Mouse (Mus musculus): ENCODE results near the gene Rbm19. TPM values are rescaled to one million over a fixed set of nuclear protein-coding genes. Genes with fewer than 3 reads are reported as not detected.
A peak's percentile ranks its signal among the peaks of the same experiment; 100 is the strongest.

Rbm19 gene
- polyA plus RNA-seq, 1 experiment from 2014 or later: 20.2 TPM

DNA sequence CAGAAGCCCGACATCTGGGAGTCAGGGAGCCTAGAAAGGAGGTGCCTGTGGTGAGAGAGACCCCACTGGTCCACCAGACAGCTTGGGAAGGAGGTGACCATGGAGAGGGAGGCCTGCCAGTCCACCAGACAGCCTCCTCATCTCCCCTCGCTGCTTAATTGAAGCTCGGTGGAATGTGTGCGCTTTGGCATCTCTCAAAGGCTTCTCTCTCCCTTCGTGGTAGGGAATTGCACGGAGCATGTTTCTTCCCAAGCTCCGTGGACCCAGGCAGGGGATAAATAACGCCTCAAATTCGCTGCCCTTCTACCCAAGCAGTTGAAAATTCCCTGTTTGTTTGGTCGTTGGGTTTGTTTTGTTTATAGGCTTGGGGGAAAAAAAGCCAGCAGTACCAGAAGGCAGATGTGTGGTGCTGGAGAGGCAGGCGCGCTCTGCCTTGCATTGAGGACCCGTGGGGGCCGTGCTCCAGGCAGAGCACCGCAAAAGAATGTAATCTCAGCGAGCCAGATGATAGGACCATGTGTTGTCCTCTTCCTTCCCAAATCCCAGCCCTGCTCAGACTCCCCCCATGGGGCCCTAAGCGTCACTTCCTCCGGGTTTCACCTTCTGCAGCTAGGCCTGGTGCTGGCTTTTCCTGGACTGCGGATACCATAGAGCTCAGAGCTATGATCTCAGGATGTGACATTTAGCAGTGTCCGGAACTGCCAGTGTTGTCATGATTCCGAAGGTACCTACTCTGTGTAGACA lies 40.1 kb downstream of the Rbm19 start:
- 45% methylated on average over 21 of the region's 21 CpGs for WGBS
- ATAC-seq (ENCODE audit: low FRiP score): 0 out of 2 replicates have a peak, but pooled peaks have one; percentile 49
- Histone ChIP-seq H3K4me1 (replicated peaks; ENCODE audit: control insufficient read depth, insufficient read depth, low read length) (peaks cover 21% of the 10 kb centered on the region), H3K27ac (peak overlapping the region; percentile 72), H3K36me3 (replicated peaks; ENCODE audit: control insufficient read depth, insufficient read depth) (no peaks in the 10 kb centered on the region), H3K27me3 (ENCODE audit: control insufficient read depth, insufficient read depth, low read length) (no peaks in the 10 kb centered on the region), H3K9me3 (ENCODE audit: control insufficient read depth, low read length) (no peaks in the 10 kb centered on the region), H3K4me2 (replicated peaks) (peak overlapping the region; percentile 12; the same call in 1 of the 2 replicates), H3K4me3 (replicated peaks; ENCODE audit: low read length) (no peak overlapping the region), H3K9ac (peak overlapping the region; percentile 31)
- DNase-seq (ENCODE audit: low spot score): no peak

DNA sequence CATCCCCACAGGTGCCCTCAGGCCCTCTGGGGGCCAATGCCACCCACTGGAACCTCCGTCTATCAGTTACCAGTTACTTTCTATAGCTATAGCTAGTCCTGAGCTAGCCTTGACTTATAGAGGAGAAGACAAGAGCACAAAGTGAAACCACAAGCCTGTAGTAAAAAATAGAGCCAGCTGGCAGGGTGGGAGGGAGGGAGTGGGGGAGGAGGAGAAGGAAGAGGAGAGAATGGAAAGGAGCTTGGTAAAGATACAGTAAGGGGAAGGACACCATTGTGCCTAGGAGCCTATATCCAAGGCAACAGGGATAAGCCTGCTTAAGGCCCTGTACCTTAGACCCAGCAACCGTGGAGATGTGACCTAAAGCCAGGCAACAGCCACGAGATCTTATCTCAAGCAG lies 40.9 kb downstream of the Rbm19 start:
- H3K36me3 ChIP-seq (replicated peaks; ENCODE audit: control insufficient read depth, insufficient read depth): no peaks in the 10 kb centered on the region
- no peak overlapping the region for H3K4me3 ChIP-seq (replicated peaks; ENCODE audit: low read length)
- no peak for DNase-seq (ENCODE audit: low spot score)
- H3K27me3 ChIP-seq (ENCODE audit: control insufficient read depth, insufficient read depth, low read length): no peaks in the 10 kb centered on the region
- ATAC-seq (ENCODE audit: low FRiP score): no peak
- whole genome bisulfite sequencing: 76% methylated on average over 3 of the region's 3 CpGs
- no peak overlapping the region for H3K9ac ChIP-seq
- peak overlapping the region; percentile 72 for H3K27ac ChIP-seq
- H3K9me3 ChIP-seq (ENCODE audit: control insufficient read depth, low read length): no peaks in the 10 kb centered on the region
- H3K4me2 ChIP-seq (replicated peaks): no peak overlapping the region
- peaks cover 21% of the 10 kb centered on the region for H3K4me1 ChIP-seq (replicated peaks; ENCODE audit: control insufficient read depth, insufficient read depth, low read length)

GRCm38 (mm10) chr5:120158476-120158875 lies 42.2 kb downstream of the Rbm19 start:
- WGBS: 72% methylated on average over 2 of the region's 2 CpGs
- no peak for ATAC-seq (ENCODE audit: low FRiP score)
- no peaks in the 10 kb centered on the region for H3K9me3 ChIP-seq (ENCODE audit: control insufficient read depth, low read length)
- DNase-seq (ENCODE audit: low spot score): no peak
- H3K9ac ChIP-seq: no peak overlapping the region
- H3K4me3 ChIP-seq (replicated peaks; ENCODE audit: low read length): no peak overlapping the region
- no peaks in the 10 kb centered on the region for H3K27me3 ChIP-seq (ENCODE audit: control insufficient read depth, insufficient read depth, low read length)
- H3K4me1 ChIP-seq (replicated peaks; ENCODE audit: control insufficient read depth, insufficient read depth, low read length): peaks cover 21% of the 10 kb centered on the region
- no peak overlapping the region for H3K4me2 ChIP-seq (replicated peaks)
- H3K36me3 ChIP-seq (replicated peaks; ENCODE audit: control insufficient read depth, insufficient read depth): no peaks in the 10 kb centered on the region
- H3K27ac ChIP-seq: no peak overlapping the region

DNA sequence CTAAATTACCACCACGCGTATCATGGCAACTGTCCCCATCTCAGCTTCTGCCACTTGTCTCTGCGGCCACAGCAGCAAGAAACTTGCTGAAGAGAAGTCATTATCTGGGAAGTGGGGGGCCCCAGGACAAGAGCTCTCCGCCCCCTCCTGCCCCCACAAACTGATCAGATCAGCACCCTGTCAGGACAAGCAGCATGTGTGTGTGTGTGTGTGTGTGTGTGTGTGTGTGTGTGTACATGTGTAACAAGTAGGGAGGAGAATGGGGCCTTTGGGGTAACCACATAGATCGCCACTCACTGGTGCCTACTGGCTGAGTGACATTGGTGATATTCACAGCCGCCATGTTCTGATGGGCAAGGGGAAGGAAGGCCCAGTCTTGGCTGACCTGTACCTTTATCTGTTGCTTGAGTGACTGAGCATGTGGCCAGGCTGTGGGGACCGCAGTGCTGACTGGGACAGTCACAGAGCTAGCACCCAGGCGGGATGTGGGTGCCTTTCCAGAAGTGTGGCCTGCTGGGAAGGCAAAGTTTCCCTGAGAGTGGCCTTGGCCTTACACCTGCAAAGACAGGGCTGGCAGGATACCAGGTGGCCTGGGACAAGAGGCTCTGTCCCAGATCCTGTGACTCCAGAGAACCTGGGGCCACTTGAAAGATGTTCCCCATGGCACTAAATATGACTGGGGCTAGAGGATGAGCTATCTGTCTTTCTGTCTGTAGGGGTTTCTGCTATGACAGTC lies 44.8 kb downstream of the Rbm19 start:
- 84% methylated on average over 8 of the region's 8 CpGs for WGBS
- Histone ChIP-seq H3K27me3 (ENCODE audit: control insufficient read depth, insufficient read depth, low read length) (no peaks in the 10 kb centered on the region), H3K4me2 (replicated peaks) (no peak overlapping the region), H3K36me3 (replicated peaks; ENCODE audit: control insufficient read depth, insufficient read depth) (no peaks in the 10 kb centered on the region), H3K9me3 (ENCODE audit: control insufficient read depth, low read length) (no peaks in the 10 kb centered on the region), H3K27ac (no peak overlapping the region), H3K4me3 (replicated peaks; ENCODE audit: low read length) (no peak overlapping the region), H3K9ac (no peak overlapping the region), H3K4me1 (replicated peaks; ENCODE audit: control insufficient read depth, insufficient read depth, low read length) (peaks cover 20% of the 10 kb centered on the region; the same call in 1 of the 2 replicates)
- ATAC-seq (ENCODE audit: low FRiP score) (no peak), DNase-seq (ENCODE audit: low spot score) (no peak)

GRCm38 (mm10) chr5:120162689-120163088 lies 46.4 kb downstream of the Rbm19 start:
- Histone ChIP-seq H3K27ac (no peak overlapping the region), H3K27me3 (ENCODE audit: control insufficient read depth, insufficient read depth, low read length) (no peaks in the 10 kb centered on the region), H3K4me3 (replicated peaks; ENCODE audit: low read length) (no peak overlapping the region), H3K9me3 (ENCODE audit: control insufficient read depth, low read length) (no peaks in the 10 kb centered on the region), H3K9ac (no peak overlapping the region), H3K36me3 (replicated peaks; ENCODE audit: control insufficient read depth, insufficient read depth) (no peaks in the 10 kb centered on the region), H3K4me2 (replicated peaks) (no peak overlapping the region), H3K4me1 (replicated peaks; ENCODE audit: control insufficient read depth, insufficient read depth, low read length) (peaks cover 6% of the 10 kb centered on the region; the same call in 1 of the 2 replicates)
- DNase-seq (ENCODE audit: low spot score) (no peak), ATAC-seq (ENCODE audit: low FRiP score) (no peak)
- 97% methylated on average over 10 of the region's 10 CpGs for WGBS

GRCm38 (mm10) chr5:120163428-120163827 lies 47.2 kb downstream of the Rbm19 start:
- Histone ChIP-seq H3K4me2 (replicated peaks) (no peak overlapping the region), H3K9me3 (ENCODE audit: control insufficient read depth, low read length) (no peaks in the 10 kb centered on the region), H3K4me3 (replicated peaks; ENCODE audit: low read length) (no peak overlapping the region), H3K36me3 (replicated peaks; ENCODE audit: control insufficient read depth, insufficient read depth) (no peaks in the 10 kb centered on the region), H3K9ac (no peak overlapping the region), H3K27ac (no peak overlapping the region), H3K4me1 (replicated peaks; ENCODE audit: control insufficient read depth, insufficient read depth, low read length) (peaks cover 6% of the 10 kb centered on the region; the same call in 1 of the 2 replicates), H3K27me3 (ENCODE audit: control insufficient read depth, insufficient read depth, low read length) (no peaks in the 10 kb centered on the region)
- 73% methylated on average over 6 of the region's 6 CpGs for WGBS
- DNase-seq (ENCODE audit: low spot score): no peak
- no peak for ATAC-seq (ENCODE audit: low FRiP score)

DNA sequence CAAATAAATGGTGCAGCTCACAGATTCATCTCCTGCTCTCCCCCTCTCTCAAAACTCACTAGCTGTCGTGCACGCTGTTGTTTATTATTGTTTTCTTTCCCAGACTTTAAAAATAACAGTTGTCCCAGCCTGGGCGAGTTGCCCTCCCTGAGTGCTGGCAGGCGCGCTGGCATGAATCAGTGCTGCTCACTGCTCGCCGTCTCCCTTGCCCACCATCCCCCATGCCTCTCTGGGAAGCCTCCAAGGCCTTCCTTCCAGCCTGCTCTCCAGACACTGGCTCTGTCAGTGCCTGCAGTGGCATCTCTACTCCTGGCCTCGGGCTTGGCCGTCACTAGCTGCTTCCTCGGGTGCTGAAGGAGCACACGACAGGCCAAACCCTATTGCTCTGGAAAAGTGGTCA lies 48.2 kb downstream of the Rbm19 start:
- WGBS: 61% methylated on average over 11 of the region's 11 CpGs
- no peak for ATAC-seq (ENCODE audit: low FRiP score)
- no peak overlapping the region for H3K27ac ChIP-seq

GRCm38 (mm10) chr5:120165061-120165942 lies 49.0 kb downstream of the Rbm19 start:
- H3K9me3 ChIP-seq (ENCODE audit: control insufficient read depth, low read length): no peaks in the 10 kb centered on the region
- H3K4me1 ChIP-seq (replicated peaks; ENCODE audit: control insufficient read depth, insufficient read depth, low read length): peaks cover 6% of the 10 kb centered on the region; the same call in 1 of the 2 replicates
- no peak overlapping the region for H3K4me3 ChIP-seq (replicated peaks; ENCODE audit: low read length)
- H3K9ac ChIP-seq: no peak overlapping the region
- H3K27me3 ChIP-seq (ENCODE audit: control insufficient read depth, insufficient read depth, low read length): no peaks in the 10 kb centered on the region
- no peaks in the 10 kb centered on the region for H3K36me3 ChIP-seq (replicated peaks; ENCODE audit: control insufficient read depth, insufficient read depth)
- DNase-seq (ENCODE audit: low spot score) (no peak), ATAC-seq (ENCODE audit: low FRiP score) (no peak)
- 63% methylated on average over 9 of the region's 9 CpGs for WGBS
- H3K27ac ChIP-seq: no peak overlapping the region
- no peak overlapping the region for H3K4me2 ChIP-seq (replicated peaks)

More for the DNA sequence above, 48.2 kb downstream of the Rbm19 start:
- Histone ChIP-seq H3K27me3 (ENCODE audit: control insufficient read depth, insufficient read depth, low read length) (no peaks in the 10 kb centered on the region), H3K36me3 (replicated peaks; ENCODE audit: control insufficient read depth, insufficient read depth) (no peaks in the 10 kb centered on the region), H3K9ac (no peak overlapping the region), H3K4me3 (replicated peaks; ENCODE audit: low read length) (no peak overlapping the region), H3K4me1 (replicated peaks; ENCODE audit: control insufficient read depth, insufficient read depth, low read length) (peaks cover 6% of the 10 kb centered on the region; the same call in 1 of the 2 replicates), H3K9me3 (ENCODE audit: control insufficient read depth, low read length) (no peaks in the 10 kb centered on the region), H3K4me2 (replicated peaks) (no peak overlapping the region)
- no peak for DNase-seq (ENCODE audit: low spot score)
